Comparison of ENCODE assay signal across 8 mouse cellular contexts in genomic region chr5:24843103-24843475, GRCm38 (mm10). TPM values are rescaled to one million over a fixed set of nuclear protein-coding genes. Genes with fewer than 3 reads are reported as not detected.
A peak's percentile ranks its signal among the peaks of the same experiment; 100 is the strongest.
DNase-seq lines count a peak whose midpoint lies in the region; ATAC-seq and TF ChIP-seq lines count a peak whose summit lies in the region.

No protein-coding gene starts in this region.

- H3K27ac ChIP-seq in heart, embryonic 16.5 days (ENCODE audit: low read length), result peak overlapping the region; percentile 93
- 0 out of 2 replicates have a peak overlapping the region, but pooled peaks have one; percentile 2 for H3K27ac ChIP-seq in ES-Bruce4 (ENCODE audit: insufficient read depth, low read length)
- peak overlapping the region; percentile 99 for H3K27ac ChIP-seq in limb, embryonic 13.5 days
- H3K27ac ChIP-seq in neural tube, embryonic 14.5 days (ENCODE audit: low read depth, low read length), result peak overlapping the region; percentile 94

- H3K4me2 ChIP-seq in heart, embryonic 16.5 days (ENCODE audit: low read depth, low read length), result peak overlapping the region; percentile 86
- peak overlapping the region; percentile 88 for H3K4me2 ChIP-seq in limb, embryonic 13.5 days (replicated peaks)
- H3K4me2 ChIP-seq in neural tube, embryonic 14.5 days (ENCODE audit: low read depth, low read length), result peak overlapping the region; percentile 78

- no peak for DNase-seq in heart, adult 11 months
- no peak for DNase-seq in ovary, postnatal 10 days (ENCODE audit: low spot score)
- DNase-seq in kidney, postnatal 25 days, result no peak

- no peak for TF ChIP-seq CTCF in ES-Bruce4 (IDR thresholded peaks at IDR 0.05; ENCODE audit: low read depth, low read length)

- no peak for TF ChIP-seq EP300 in ES-Bruce4 (IDR thresholded peaks at IDR 0.05; ENCODE audit: insufficient read depth, low read depth, low read length)

- no peaks in the 10 kb centered on the region for H3K9me3 ChIP-seq in heart, embryonic 16.5 days (replicated peaks; ENCODE audit: control insufficient read depth, low read length)
- no peaks in the 10 kb centered on the region for H3K9me3 ChIP-seq in ES-Bruce4 (replicated peaks; ENCODE audit: control insufficient read depth, insufficient read depth, low read length, poor library complexity, severe bottlenecking)
- no peaks in the 10 kb centered on the region for H3K9me3 ChIP-seq in limb, embryonic 13.5 days
- H3K9me3 ChIP-seq in neural tube, embryonic 14.5 days (ENCODE audit: control insufficient read depth, low read length), result no peaks in the 10 kb centered on the region

- no peaks in the 10 kb centered on the region for H3K36me3 ChIP-seq in heart, embryonic 16.5 days (ENCODE audit: control insufficient read depth, insufficient read depth)
- H3K36me3 ChIP-seq in ES-Bruce4 (ENCODE audit: control insufficient read depth, insufficient read depth, low read length, poor library complexity, severe bottlenecking), result peaks cover 2% of the 10 kb centered on the region; the same call in 1 of the 2 replicates
- H3K36me3 ChIP-seq in limb, embryonic 13.5 days, result no peaks in the 10 kb centered on the region
- no peaks in the 10 kb centered on the region for H3K36me3 ChIP-seq in neural tube, embryonic 14.5 days (ENCODE audit: control insufficient read depth, insufficient read depth, low read length)

- no peak for TF ChIP-seq POLR2A in ES-Bruce4 (IDR thresholded peaks at IDR 0.05; ENCODE audit: insufficient read depth, low read length)

- WGBS in heart, embryonic 16.5 days, result 5% methylated on average over 21 of the region's 21 CpGs
- 1% methylated on average over 21 of the region's 21 CpGs for WGBS in limb, embryonic 13.5 days
- 2% methylated on average over 21 of the region's 21 CpGs for WGBS in neural tube, embryonic 14.5 days

- H3K27me3 ChIP-seq in heart, embryonic 16.5 days (ENCODE audit: control insufficient read depth, insufficient read depth, low read length), result no peaks in the 10 kb centered on the region
- H3K27me3 ChIP-seq in ES-Bruce4 (ENCODE audit: control insufficient read depth, insufficient read depth, low read length, poor library complexity, severe bottlenecking), result no peaks in the 10 kb centered on the region
- no peaks in the 10 kb centered on the region for H3K27me3 ChIP-seq in limb, embryonic 13.5 days
- H3K27me3 ChIP-seq in neural tube, embryonic 14.5 days (ENCODE audit: control insufficient read depth, insufficient read depth, low read length), result no peaks in the 10 kb centered on the region

- peaks cover 36% of the 10 kb centered on the region for H3K4me1 ChIP-seq in heart, embryonic 16.5 days (ENCODE audit: control insufficient read depth, insufficient read depth, low read length)
- no peaks in the 10 kb centered on the region for H3K4me1 ChIP-seq in ES-Bruce4 (ENCODE audit: control insufficient read depth, insufficient read depth, low read length)
- H3K4me1 ChIP-seq in limb, embryonic 13.5 days, result peaks cover 31% of the 10 kb centered on the region
- peaks cover 20% of the 10 kb centered on the region for H3K4me1 ChIP-seq in neural tube, embryonic 14.5 days (ENCODE audit: control insufficient read depth, insufficient read depth, low read length)

- peak overlapping the region; percentile 67 for H3K9ac ChIP-seq in heart, embryonic 16.5 days (ENCODE audit: low read length)
- peak overlapping the region; percentile 17; the same call in 1 of the 2 replicates for H3K9ac ChIP-seq in ES-Bruce4 (ENCODE audit: low read depth, poor library complexity, severe bottlenecking)
- H3K9ac ChIP-seq in limb, embryonic 13.5 days, result peak overlapping the region; percentile 66
- H3K9ac ChIP-seq in neural tube, embryonic 14.5 days (replicated peaks; ENCODE audit: low read depth, low read length), result peak overlapping the region; percentile 59

- H3K4me3 ChIP-seq in heart, embryonic 16.5 days (ENCODE audit: low read length), result peak overlapping the region; percentile 99
- peak overlapping the region; percentile 34 for H3K4me3 ChIP-seq in ES-Bruce4 (ENCODE audit: low read depth, low read length)
- H3K4me3 ChIP-seq in limb, embryonic 13.5 days, result peak overlapping the region; percentile 87
- peak overlapping the region; percentile 96 for H3K4me3 ChIP-seq in neural tube, embryonic 14.5 days (ENCODE audit: low read depth, low read length)

- ATAC-seq in heart, embryonic 16.5 days (replicated peaks; ENCODE audit: extremely low read depth, insufficient read depth, low FRiP score), result no peak
- ATAC-seq in erythroid progenitor cell, adult 5-6 weeks (replicated peaks; ENCODE audit: low FRiP score, poor library complexity, severe bottlenecking), result peak; percentile 48
- peak; percentile 17; the same call in 1 of the 2 replicates for ATAC-seq in limb, embryonic 13.5 days (ENCODE audit: low FRiP score, low read depth)
- peak; percentile 36 for ATAC-seq in neural tube, embryonic 14.5 days (ENCODE audit: low read depth)

RNA-seq across cellular contexts. Expression of gene Rheb, which starts 0.7 kb away (rescaled TPM):
- polyA plus RNA-seq in heart, embryonic 16.5 days (2015; fragmentation: Nextera tagmentation; extraction: Ambion mirVana), result 242 and 283 TPM in 2 replicates
- polyA plus RNA-seq in ES-Bruce4 (2011; ENCODE audit: insufficient read depth, insufficient read length, low read depth, missing spikeins), result 87.5 and 112 TPM in 2 replicates
- total RNA-seq in erythroid progenitor cell, adult 5-6 weeks (2015; ENCODE audit: low replicate concordance), result 70.8 and 75.0 TPM in 2 replicates
- 37.6 and 73.3 TPM in 2 replicates for total RNA-seq in erythroid progenitor cell, adult 5-6 weeks (2017; ENCODE audit: low replicate concordance)
- 231 and 247 TPM in 2 replicates for polyA plus RNA-seq in limb, embryonic 13.5 days (2015; fragmentation: Nextera tagmentation; extraction: Ambion mirVana)
- 222 and 239 TPM in 2 replicates for polyA plus RNA-seq in neural tube, embryonic 14.5 days (2014; fragmentation: Nextera tagmentation; extraction: Ambion mirVana)

Comparison
In these comparisons a context has a peak if more than half of its experiments do, and no peak if none do; other contexts are left out.
1. H3K27ac ChIP-seq: peak in every context shown above with its lines; median percentile 99 in limb, embryonic 13.5 days; 94 in neural tube, embryonic 14.5 days; 93 in heart, embryonic 16.5 days; 2 in ES-Bruce4.
2. H3K4me3 ChIP-seq: peak in every context shown above with its lines; median percentile 99 in heart, embryonic 16.5 days; 96 in neural tube, embryonic 14.5 days; 87 in limb, embryonic 13.5 days; 34 in ES-Bruce4.
3. H3K9ac ChIP-seq: peak in every context shown above with its lines; median percentile 67 in heart, embryonic 16.5 days; 66 in limb, embryonic 13.5 days; 59 in neural tube, embryonic 14.5 days; 17 in ES-Bruce4.